Mouse (Mus musculus) olfactory bulb, adult 2 months (tissue): ENCODE measurements at regions not wholly inside any gene's neighbourhood (a gene's known extent, or its start where the extent isn't known, plus 50 kb on each side); places are given as distances from the start of the nearest gene placed in this dataset.

Experiments used
- H3K27ac ChIP-seq: fragments of 200-500 bp; 2 replicates; pipeline ENCODE4 v1.5.1; 2012; ENCODE audit warnings: low read depth, low read length; ENCODE audit not compliant: insufficient read depth
- H3K4me1 ChIP-seq: fragments of 200-500 bp; 2 replicates; pipeline ENCODE4 v1.6.1; 2012; ENCODE audit warnings: low read length; ENCODE audit not compliant: control insufficient read depth, insufficient read depth
- H3K4me3 ChIP-seq: fragments of 200-500 bp; 2 replicates; pipeline ENCODE4 v1.5.1; 2012; ENCODE audit warnings: mild to moderate bottlenecking, low read depth, low read length, moderate library complexity; ENCODE audit not compliant: insufficient read depth
- CTCF ChIP-seq: fragments of 200-500 bp; IDR thresholded peaks from 2 replicates; pipeline ENCODE4 v1.5.1; 2012; ENCODE audit warnings: low read depth, mild to moderate bottlenecking, low read length, moderate library complexity; ENCODE audit not compliant: insufficient read depth
- POLR2A ChIP-seq: fragments of 200-500 bp; IDR thresholded peaks from 2 replicates; pipeline ENCODE4 v1.6.1; 2012; ENCODE audit warnings: mild to moderate bottlenecking, low read depth, low read length, moderate library complexity; ENCODE audit not compliant: insufficient read depth
- WGBS: fragments of 180-500 bp; shearing (Covaris S2); methylation state at CpG from one replicate; pipeline ENCODE4 v1.1.7; 2018; 5-methylcytosine and 5-hydroxymethylcytosine counted together

DNA sequence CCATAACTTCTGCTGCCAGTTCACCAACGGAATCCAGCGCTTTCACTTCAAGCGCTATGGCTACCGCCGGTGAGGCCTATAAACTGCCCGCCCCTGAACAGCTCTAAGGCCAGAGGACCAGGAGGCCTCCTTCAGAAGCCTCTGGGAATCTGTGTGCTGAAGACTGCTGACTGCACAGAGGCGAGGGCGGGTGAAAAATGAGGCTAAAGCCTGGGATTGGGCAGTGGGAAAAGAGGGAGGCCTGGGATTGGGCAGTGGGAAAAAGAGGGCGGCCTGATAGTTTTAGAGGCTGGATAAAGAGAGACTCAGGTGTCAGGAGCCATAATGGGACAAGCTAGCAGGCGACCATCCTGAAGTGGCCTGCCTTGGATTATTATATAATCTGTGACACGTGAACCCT is 80.8 kb downstream of the Plekhb2 start:
- Histone ChIP-seq H3K4me3 (no peak overlapping the region), H3K4me1 (no peaks in the 10 kb centered on the region), H3K27ac (no peak overlapping the region)
- WGBS, result 94% methylated on average over 11 of the region's 11 CpGs
- TF ChIP-seq POLR2A (no peak), CTCF (no peak)

DNA sequence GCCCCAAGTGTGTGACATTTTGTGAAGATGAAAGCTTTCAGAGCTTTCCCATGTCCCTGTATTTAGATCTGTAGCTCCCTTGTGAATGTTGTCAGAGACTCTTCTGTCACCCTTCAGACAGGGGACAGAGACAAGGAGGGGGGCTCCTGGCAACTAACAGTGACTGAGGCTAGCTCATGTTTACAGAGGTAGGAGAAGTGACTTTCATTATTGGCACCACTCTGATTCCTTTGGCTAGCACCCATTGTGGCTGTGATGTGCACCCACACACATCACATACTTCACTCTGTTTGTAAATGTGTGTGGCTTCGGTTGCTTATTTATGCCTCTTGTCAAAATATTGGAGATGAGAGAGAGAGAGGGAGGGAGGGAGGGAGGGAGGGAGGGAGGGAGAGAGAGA is 93.4 kb downstream of the Plekhb2 start:
- 67% methylated on average over 1 of the region's 1 CpGs for WGBS
- Histone ChIP-seq H3K4me3 (no peak overlapping the region), H3K27ac (no peak overlapping the region), H3K4me1 (no peaks in the 10 kb centered on the region)
- TF ChIP-seq CTCF (no peak), POLR2A (no peak)

DNA sequence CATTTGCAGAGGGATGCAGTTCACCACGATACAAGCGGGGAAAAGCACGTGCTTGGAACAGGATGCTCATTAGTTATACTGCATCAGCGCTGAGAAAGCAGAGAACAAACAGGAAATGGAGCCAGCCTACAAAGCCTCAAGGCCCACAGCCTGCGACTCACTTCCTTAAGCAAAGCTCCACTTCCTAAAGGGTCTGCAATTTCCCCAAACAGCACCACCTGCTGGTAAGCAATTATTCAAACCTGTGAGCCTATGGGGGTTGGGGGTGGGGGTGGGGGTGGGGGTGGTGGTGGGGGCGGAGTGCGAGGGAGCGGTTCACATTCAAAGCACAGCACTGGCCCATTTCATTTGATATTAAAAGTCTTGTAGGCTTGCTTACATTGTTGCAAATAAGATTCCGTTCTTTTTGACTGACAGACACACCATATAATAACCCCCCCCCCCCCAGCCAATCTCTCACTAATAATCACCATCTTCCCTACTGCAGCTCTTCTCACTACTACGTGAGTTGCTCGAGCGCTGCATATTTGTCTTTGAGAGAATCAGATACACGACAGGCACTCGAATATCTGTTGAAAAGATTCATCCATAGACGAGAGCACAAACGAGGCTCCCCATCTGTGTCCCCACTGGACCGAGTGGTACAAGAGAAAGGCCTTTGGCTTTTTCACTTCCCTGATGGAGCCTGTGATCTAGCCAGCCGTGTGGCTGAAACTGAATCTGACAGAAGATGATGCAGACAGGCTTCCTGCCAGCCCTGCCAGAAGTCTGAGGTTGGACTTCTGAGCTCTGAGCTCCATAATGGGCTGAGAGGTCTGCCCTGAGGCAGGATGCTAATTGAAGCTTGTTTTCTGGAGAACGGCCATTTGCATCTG is 112.1 kb downstream of the Plekhb2 start:
- TF ChIP-seq CTCF (no peak), POLR2A (no peak)
- 63% methylated on average over 19 of the region's 19 CpGs for WGBS
- no peak overlapping the region for H3K27ac ChIP-seq
- no peak overlapping the region for H3K4me3 ChIP-seq
- H3K4me1 ChIP-seq, result no peaks in the 10 kb centered on the region

DNA sequence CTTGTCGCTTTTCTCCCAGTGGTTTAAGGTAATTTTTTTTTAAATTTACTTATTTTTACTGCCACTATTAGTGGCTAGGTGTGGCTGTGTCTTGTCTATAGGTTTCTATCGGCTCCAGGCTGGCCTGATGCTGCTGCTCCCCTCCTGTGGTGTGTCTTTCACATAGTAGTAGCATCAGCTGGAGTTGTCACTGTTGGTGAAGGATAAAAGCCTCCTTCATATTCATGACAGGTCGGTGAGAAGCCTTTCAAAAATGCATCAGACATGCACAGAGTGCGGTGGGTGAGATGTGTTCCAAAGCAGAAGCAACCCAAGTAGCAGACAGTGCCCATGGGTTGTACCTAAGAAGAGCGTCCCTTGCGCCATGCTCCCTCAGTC is 112.7 kb downstream of the Plekhb2 start:
- Histone ChIP-seq H3K27ac (no peak overlapping the region), H3K4me1 (no peaks in the 10 kb centered on the region), H3K4me3 (no peak overlapping the region)
- WGBS, result 80% methylated on average over 6 of the region's 6 CpGs
- no peak for TF ChIP-seq POLR2A
- no peak for TF ChIP-seq CTCF

DNA sequence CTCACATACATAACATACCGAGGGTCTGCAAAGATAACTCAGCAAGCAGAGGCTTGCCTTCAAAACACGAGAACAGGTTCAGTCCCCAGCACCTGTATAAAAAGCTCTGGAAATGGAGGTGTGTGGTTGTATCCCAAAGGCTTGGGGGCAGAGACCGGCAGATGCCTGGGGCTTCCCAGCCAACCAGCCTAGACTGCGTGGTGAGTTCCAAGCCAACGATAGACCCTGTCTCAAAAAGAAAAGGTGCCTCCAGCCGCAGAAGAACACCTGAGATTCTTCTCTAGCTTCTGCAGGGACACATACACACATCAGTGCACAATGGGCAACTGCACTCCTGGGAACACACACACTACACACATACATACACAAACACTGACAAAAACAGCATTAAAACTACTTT is 125.0 kb downstream of the Plekhb2 start:
- Histone ChIP-seq H3K4me1 (no peaks in the 10 kb centered on the region), H3K27ac (no peak overlapping the region), H3K4me3 (no peak overlapping the region)
- WGBS, result 90% methylated on average over 6 of the region's 6 CpGs
- TF ChIP-seq CTCF, result no peak
- TF ChIP-seq POLR2A, result no peak

DNA sequence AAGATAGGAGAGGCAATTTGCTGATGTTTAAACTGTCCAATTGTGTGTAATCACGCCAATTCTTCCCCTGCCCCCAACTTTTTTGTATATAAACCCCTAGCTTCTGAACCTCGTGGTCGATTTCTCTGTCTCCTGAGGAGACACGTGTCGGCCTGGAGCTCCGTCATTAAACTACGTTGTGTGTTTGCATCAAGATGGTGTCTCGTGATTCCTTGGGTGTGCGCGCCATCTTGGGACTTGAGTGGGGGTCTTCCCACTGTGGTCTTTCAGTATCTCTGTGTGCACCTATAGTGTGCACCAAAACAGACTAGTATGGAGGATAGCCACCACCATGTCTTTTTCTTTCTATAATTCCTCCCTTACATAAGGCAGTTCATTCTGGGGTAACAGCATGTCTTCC is 128.4 kb downstream of the Plekhb2 start:
- TF ChIP-seq CTCF (no peak), POLR2A (no peak)
- no peaks in the 10 kb centered on the region for H3K4me1 ChIP-seq
- H3K27ac ChIP-seq, result no peak overlapping the region
- 91% methylated on average over 10 of the region's 10 CpGs for WGBS
- H3K4me3 ChIP-seq, result no peak overlapping the region

DNA sequence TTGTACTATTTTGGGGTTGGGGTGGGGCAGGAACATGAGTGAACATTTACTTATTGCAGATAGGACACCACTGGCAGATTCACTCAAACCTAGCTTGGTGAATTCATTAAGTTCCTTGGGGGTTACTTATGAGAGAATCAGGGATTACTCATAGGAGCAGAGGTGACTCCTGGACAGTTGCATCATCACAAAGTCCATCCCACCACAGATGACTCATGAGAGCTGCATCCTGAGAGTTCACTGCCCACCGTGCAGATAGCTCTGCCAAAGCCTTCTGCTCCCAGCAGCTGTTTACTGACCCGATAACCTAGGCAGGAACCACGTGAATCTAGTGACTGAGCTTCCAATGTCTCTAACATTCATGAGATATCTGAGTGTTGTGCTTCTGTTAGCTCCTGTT is 129.6 kb downstream of the Plekhb2 start:
- Histone ChIP-seq H3K4me1 (no peaks in the 10 kb centered on the region), H3K27ac (no peak overlapping the region), H3K4me3 (no peak overlapping the region)
- WGBS, result 78% methylated on average over 3 of the region's 3 CpGs
- TF ChIP-seq POLR2A (no peak), CTCF (no peak)

DNA sequence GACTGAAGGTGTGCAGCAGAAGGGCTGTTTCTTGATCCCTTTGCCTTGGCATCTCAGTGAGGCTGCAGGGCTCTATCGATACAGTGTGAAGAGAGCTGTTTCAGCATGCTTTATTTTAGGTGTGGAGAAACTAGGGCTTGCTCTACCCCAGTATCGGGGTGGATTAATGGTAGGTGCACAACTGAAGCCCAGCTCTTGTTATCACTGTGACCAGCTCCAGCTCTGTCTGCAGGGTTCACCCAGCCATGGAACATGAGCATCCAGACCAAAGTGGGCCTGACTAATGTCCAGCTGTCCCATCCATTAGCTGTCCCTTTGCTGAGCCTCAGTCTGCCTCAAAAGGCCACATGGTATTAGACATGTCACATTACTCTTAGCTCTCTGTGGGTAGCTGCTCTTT is 132.2 kb downstream of the Plekhb2 start:
- WGBS, result 97% methylated on average over 2 of the region's 2 CpGs
- H3K27ac ChIP-seq, result no peak overlapping the region
- H3K4me1 ChIP-seq, result no peaks in the 10 kb centered on the region
- H3K4me3 ChIP-seq, result no peak overlapping the region
- TF ChIP-seq CTCF, result no peak
- TF ChIP-seq POLR2A, result no peak

DNA sequence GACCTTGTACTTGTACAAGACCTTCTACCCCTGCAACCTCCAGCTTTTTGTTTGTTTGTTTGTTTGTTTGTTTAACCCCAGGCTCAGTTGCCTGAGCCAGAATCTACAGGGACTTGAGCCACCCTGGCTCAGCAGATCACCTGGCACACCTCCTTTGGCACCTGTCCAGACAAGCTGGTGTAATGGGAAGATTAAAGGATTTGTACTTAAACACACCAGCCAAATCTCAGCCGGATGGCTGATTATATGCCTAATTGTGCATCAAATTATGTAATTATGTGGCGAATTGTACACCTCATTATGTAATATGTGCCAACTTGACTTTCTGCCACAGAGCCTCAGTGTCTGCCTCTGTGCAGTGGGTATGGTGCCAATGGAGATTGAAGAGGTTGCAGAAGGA is 133.2 kb downstream of the Plekhb2 start:
- 31% methylated on average over 2 of the region's 2 CpGs for WGBS
- H3K4me3 ChIP-seq, result no peak overlapping the region

More for the DNA sequence above, 133.2 kb downstream of the Plekhb2 start:
- no peaks in the 10 kb centered on the region for H3K4me1 ChIP-seq
- no peak overlapping the region for H3K27ac ChIP-seq
- no peak for TF ChIP-seq POLR2A
